Mouse (Mus musculus) limb, embryonic 15.5 days (tissue): Measurements from ENCODE around the gene Cntn1. TPM values are rescaled to one million over a fixed set of nuclear protein-coding genes. Genes with fewer than 3 reads are reported as not detected.

ENCODE experiments used
- ATAC-seq: fragments of 200-750 bp; cut with Nextera tagmentation; 2 replicates; pipeline ENCODE4 v1.8.0; 2017; ENCODE audit warnings: low read depth, moderate TSS enrichment; ENCODE audit not compliant: insufficient number of reproducible peaks, low FRiP score, low TSS enrichment
- H3K27ac ChIP-seq: fragments of 300-500 bp; sonication (generic); 2 replicates; pipeline ENCODE4 v1.5.1; 2015; ENCODE audit warnings: moderate library complexity, mild to moderate bottlenecking, inconsistent platforms
- H3K27me3 ChIP-seq: fragments of 300-500 bp; sonication (generic); 2 replicates; pipeline ENCODE4 v1.6.1; 2015; ENCODE audit warnings: inconsistent platforms
- H3K36me3 ChIP-seq: fragments of 300-500 bp; sonication (generic); 2 replicates; pipeline ENCODE4 v1.6.1; 2015; ENCODE audit warnings: inconsistent platforms
- H3K4me1 ChIP-seq: fragments of 300-500 bp; sonication (generic); 2 replicates; pipeline ENCODE4 v1.6.1; 2015; ENCODE audit warnings: inconsistent platforms
- H3K4me2 ChIP-seq: fragments of 300-500 bp; sonication (generic); 2 replicates; pipeline ENCODE4 v1.6.1; 2015; ENCODE audit warnings: mild to moderate bottlenecking, inconsistent platforms
- H3K4me3 ChIP-seq: fragments of 300-500 bp; sonication (generic); 2 replicates; pipeline ENCODE4 v1.5.1; 2015; ENCODE audit warnings: mild to moderate bottlenecking, inconsistent platforms
- H3K9ac ChIP-seq: fragments of 300-500 bp; sonication (generic); 2 replicates; pipeline ENCODE4 v1.6.1; 2015; ENCODE audit warnings: inconsistent platforms
- H3K9me3 ChIP-seq: fragments of 300-500 bp; sonication (generic); 2 replicates; pipeline ENCODE4 v1.6.1; 2016; ENCODE audit warnings: inconsistent platforms
- WGBS: fragments of 180-500 bp; shearing (Covaris S2); methylation state at CpG from one replicate; pipeline ENCODE4 v1.1.7; 2015; 5-methylcytosine and 5-hydroxymethylcytosine counted together
- polyA plus RNA-seq: library from polyadenylated mRNA; unstranded; fragments of >200 nt; fragmentation: Nextera tagmentation; extraction: Ambion mirVana; gene quantifications from 2 replicates; pipeline ENCODE4 v1.2.1, GENCODE M21; 2015

Cntn1 gene
- 1.9 and 3.0 TPM in 2 replicates for polyA plus RNA-seq

DNA sequence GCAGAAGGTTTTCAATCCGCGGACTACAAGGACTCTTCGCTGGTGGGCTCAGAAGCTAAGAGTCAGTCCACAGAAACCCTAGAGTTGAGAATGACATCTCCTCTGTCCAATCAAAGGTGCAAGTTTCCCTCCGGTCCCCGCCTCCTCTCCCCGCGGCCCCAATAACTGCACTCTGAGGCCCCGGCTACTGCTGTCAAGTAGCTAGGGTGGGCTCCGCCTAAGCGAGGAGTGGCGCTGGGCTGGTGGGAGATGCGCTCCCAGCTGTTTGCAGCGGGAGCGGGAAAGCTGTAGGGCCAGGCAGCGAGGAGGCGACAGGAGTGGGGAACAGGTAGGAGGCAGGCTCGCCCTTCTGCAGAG, at the start of gene Cntn1:
Cntn1 (plus strand) TSS at position 170 of the 357 bp plus-strand sequence.
- peak; percentile 80; the same call in 1 of the 2 replicates for ATAC-seq
- H3K36me3 ChIP-seq: no peaks in the 10 kb centered on the region
- H3K9ac ChIP-seq: peak within 1 kb of the TSS; percentile 3; the same call in 1 of the 2 replicates
- peak within 1 kb of the TSS; percentile 49 for H3K4me3 ChIP-seq
- 0% methylated on average over 17 of the region's 17 CpGs for WGBS
- no peak within 1 kb of the TSS for H3K27ac ChIP-seq
- H3K9me3 ChIP-seq: no peaks in the 10 kb centered on the region
- H3K4me1 ChIP-seq: peaks cover 15% of the 10 kb centered on the region
- peak within 1 kb of the TSS; percentile 97 for H3K4me2 ChIP-seq
- H3K27me3 ChIP-seq: peaks cover 7% of the 10 kb centered on the region

DNA sequence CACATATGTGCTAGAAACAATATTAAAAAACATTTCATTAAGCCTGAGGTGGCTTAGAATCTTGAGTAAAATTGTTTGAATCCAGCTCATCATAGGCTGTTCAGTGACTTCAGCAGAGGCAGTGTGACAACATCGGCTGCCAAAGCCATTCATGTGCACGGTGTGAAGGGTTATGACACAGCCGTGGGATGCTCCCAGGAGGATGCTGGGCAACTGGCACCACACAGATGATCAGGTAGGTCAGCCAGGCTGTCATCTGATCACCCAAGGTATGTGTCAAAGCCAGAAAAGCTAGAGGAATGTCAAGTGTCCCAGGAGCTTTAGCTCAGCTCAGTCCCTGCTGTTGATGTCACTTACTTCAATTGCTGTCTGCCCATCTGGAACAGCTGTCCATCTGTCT, 49.5 kb upstream of the Cntn1 start:
- H3K4me3 ChIP-seq: no peak overlapping the region
- no peaks in the 10 kb centered on the region for H3K4me1 ChIP-seq
- H3K9me3 ChIP-seq: no peaks in the 10 kb centered on the region
- WGBS: 76% methylated on average over 3 of the region's 3 CpGs
- H3K27me3 ChIP-seq: no peaks in the 10 kb centered on the region
- no peak overlapping the region for H3K4me2 ChIP-seq
- no peak overlapping the region for H3K9ac ChIP-seq
- no peak for ATAC-seq
- no peak overlapping the region for H3K27ac ChIP-seq
- H3K36me3 ChIP-seq: no peaks in the 10 kb centered on the region

DNA sequence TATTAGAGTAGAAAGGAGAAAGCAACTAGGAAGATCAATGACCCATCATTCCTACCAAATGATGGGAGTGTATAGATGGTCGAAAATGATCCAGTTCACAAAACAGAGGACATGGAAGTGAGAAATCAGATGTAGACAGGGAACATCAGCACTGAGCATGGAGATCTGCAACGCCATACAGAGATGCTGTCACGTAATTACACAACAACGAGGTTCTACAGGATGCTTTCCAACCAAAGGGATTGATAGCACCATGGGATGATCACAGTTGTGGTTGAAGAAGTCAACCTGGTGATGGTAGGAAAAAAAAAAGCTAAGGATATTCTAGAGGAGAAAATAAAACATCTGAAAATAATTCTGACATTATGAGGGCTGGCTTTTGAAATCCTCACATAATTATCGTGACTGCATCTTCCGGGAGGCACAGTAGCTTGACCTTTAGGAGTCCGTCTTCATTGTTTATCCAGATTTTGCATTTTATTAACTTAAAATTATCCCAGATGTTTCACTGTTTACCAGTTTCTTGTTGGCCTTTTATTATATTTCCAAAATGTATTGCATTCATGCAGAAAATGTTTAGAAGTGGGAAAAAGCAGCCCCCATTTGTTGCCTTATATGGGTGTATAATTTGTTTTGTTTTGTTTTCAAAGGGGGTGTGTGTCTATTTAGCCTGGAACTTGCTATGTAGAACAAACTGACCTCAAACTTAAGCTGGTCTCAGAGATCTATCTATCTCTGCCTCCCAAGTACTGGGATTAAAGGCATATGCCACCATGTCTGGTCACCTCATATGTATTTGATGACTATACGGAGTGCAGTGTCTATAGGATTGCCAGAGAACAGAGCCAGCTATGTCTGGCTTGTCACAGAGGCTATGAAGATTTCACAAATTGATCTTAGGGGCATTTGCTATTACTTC, 38.5 kb upstream of the Cntn1 start:
- no peak overlapping the region for H3K4me2 ChIP-seq
- ATAC-seq: no peak
- no peak overlapping the region for H3K9ac ChIP-seq
- no peaks in the 10 kb centered on the region for H3K4me1 ChIP-seq
- H3K27ac ChIP-seq: no peak overlapping the region
- H3K36me3 ChIP-seq: no peaks in the 10 kb centered on the region
- 84% methylated on average over 8 of the region's 8 CpGs for WGBS
- H3K4me3 ChIP-seq: no peak overlapping the region
- no peaks in the 10 kb centered on the region for H3K9me3 ChIP-seq
- no peaks in the 10 kb centered on the region for H3K27me3 ChIP-seq

- 89% methylated on average over 1 of the region's 1 CpGs for WGBS
- ATAC-seq: no peak
Measured at GRCm38 (mm10) chr15:92034111-92034510, 16.9 kb upstream of the Cntn1 start.

DNA sequence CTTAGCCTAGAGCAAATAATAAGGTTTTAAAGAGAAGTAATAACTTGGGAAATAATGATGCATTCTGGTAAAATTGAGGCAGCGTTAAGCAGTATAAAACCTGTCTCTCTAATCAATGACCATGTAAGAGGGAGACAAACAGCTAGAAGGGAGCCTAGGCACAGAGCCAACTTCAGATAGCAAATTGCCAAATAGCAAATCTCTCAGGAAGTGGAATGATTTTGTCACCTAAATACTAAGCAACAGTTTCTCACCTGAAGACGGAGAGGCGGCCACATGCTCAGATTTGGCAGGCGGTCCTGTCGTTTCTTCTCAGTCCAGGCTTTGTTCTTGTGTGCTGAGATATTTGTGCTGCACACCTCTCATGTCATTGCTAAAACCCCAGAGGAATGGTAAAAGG, 8.4 kb upstream of the Cntn1 start:
- H3K27me3 ChIP-seq: no peaks in the 10 kb centered on the region
- no peaks in the 10 kb centered on the region for H3K9me3 ChIP-seq
- H3K27ac ChIP-seq: no peak overlapping the region
- H3K4me3 ChIP-seq: no peak overlapping the region
- ATAC-seq: no peak
- no peaks in the 10 kb centered on the region for H3K4me1 ChIP-seq
- 61% methylated on average over 5 of the region's 5 CpGs for WGBS
- no peak overlapping the region for H3K9ac ChIP-seq
- H3K36me3 ChIP-seq: no peaks in the 10 kb centered on the region
- no peak overlapping the region for H3K4me2 ChIP-seq

More at GRCm38 (mm10) chr15:92034111-92034510, 16.9 kb upstream of the Cntn1 start:
- H3K27ac ChIP-seq: no peak overlapping the region
- no peak overlapping the region for H3K9ac ChIP-seq
- no peaks in the 10 kb centered on the region for H3K36me3 ChIP-seq
- H3K27me3 ChIP-seq: no peaks in the 10 kb centered on the region
- H3K4me2 ChIP-seq: no peak overlapping the region
- no peaks in the 10 kb centered on the region for H3K9me3 ChIP-seq
- no peak overlapping the region for H3K4me3 ChIP-seq
- no peaks in the 10 kb centered on the region for H3K4me1 ChIP-seq

DNA sequence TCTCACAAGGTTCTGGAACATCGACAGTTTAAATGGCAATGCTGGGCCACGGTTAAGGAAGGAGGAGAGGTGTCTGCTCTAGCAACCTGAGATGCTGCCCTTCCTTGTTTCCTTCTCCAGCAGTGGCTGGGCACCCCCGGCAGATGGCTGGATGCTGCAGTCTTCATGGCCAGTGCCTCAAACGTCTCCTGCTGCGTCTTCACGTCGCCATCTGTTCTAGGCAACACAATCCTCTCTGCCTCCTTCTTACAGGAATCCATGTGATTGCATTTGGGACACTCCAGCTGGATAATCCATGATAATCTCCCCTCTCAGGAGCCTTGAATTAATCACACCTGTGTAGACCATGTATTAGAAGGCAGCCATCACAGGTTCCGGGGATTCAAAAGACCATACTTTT, 4.9 kb upstream of the Cntn1 start:
- Histone ChIP-seq H3K4me1 (peaks cover 4% of the 10 kb centered on the region), H3K4me3 (no peak overlapping the region), H3K27me3 (peaks cover under 1% of the 10 kb centered on the region), H3K9me3 (no peaks in the 10 kb centered on the region), H3K36me3 (no peaks in the 10 kb centered on the region), H3K4me2 (no peak overlapping the region), H3K27ac (no peak overlapping the region), H3K9ac (no peak overlapping the region)
- WGBS: 80% methylated on average over 8 of the region's 8 CpGs
- ATAC-seq: no peak

- 58% methylated on average over 4 of the region's 4 CpGs for WGBS
- no peak overlapping the region for H3K4me3 ChIP-seq
- no peak for ATAC-seq
- H3K27ac ChIP-seq: no peak overlapping the region
- no peak overlapping the region for H3K4me2 ChIP-seq
- peaks cover 7% of the 10 kb centered on the region for H3K27me3 ChIP-seq
- no peaks in the 10 kb centered on the region for H3K36me3 ChIP-seq
- peaks cover 15% of the 10 kb centered on the region for H3K4me1 ChIP-seq
- H3K9me3 ChIP-seq: no peaks in the 10 kb centered on the region
- no peak overlapping the region for H3K9ac ChIP-seq
Measured at GRCm38 (mm10) chr15:92048031-92048430, 2.9 kb upstream of the Cntn1 start.

- peaks cover 15% of the 10 kb centered on the region for H3K4me1 ChIP-seq
- H3K27ac ChIP-seq: no peak overlapping the region
- 88% methylated on average over 4 of the region's 4 CpGs for WGBS
- no peak overlapping the region for H3K4me3 ChIP-seq
- H3K4me2 ChIP-seq: no peak overlapping the region
- H3K27me3 ChIP-seq: peaks cover 7% of the 10 kb centered on the region
- H3K9me3 ChIP-seq: no peaks in the 10 kb centered on the region
- H3K9ac ChIP-seq: no peak overlapping the region
- no peaks in the 10 kb centered on the region for H3K36me3 ChIP-seq
- no peak for ATAC-seq
Measured at GRCm38 (mm10) chr15:92048531-92048930, 2.4 kb upstream of the Cntn1 start.

DNA sequence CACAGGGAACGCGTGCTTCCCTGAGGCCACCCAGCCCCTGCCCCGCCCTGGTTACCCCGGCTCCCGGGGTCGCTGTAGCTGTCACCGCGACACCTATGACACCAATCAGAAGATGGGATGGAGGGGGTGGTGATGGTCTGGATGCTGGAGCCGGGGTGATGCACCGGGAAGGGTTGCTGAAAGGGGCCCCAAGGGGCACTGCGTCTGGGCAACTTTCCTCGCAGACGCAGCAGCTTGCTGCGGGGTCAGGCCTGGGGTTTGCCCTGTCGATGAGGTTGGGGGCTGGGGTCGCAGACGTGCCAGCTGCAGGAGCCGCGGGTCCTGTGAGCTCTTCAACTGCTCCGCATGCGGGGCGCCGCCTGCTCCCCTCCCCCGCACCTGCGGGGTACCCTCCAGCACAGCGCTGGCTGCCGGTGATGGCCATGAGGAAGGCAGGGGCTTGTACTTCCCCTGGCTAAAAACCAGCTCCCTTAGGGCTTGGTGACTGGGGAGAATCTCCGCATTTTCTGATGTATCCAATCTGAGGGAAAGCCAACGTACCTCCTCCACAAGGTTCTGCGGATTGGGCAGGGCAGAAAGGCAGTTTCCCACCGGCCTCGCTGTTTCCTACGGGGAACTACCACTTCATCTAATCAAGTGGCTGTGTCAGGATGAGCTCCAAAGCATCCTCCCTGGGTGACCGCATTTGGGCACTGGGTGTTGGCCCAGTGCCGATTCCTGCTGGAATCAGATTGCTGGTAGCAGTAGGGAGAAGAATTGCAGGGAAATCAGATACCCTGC, 578 bp downstream of the Cntn1 start:
- Histone ChIP-seq H3K9ac (peak overlapping the region; percentile 3; the same call in 1 of the 2 replicates), H3K9me3 (no peaks in the 10 kb centered on the region), H3K4me2 (peak overlapping the region; percentile 97)

DNA sequence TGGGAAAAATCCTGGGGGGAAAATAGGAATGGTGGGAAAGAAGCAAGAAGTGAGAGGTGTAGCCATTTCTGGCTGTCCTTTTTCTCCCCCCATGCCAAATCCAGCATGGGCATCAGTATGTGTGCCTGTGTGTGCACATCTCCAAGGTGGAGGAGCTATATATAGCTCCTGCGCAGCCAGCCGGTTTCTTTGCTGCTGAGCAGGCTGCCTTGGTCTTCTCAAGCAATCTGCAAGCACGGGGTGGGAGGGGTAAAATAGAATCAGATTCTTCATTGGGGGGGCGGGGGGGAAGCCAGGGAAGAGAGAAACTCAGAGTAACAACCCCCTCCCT, 1.1 kb downstream of the Cntn1 start:
- Histone ChIP-seq H3K4me1 (peaks cover 15% of the 10 kb centered on the region), H3K27me3 (peaks cover 7% of the 10 kb centered on the region), H3K9ac (no peak overlapping the region), H3K4me2 (peak overlapping the region; percentile 97), H3K27ac (no peak overlapping the region), H3K9me3 (no peaks in the 10 kb centered on the region), H3K4me3 (peak overlapping the region; percentile 49), H3K36me3 (no peaks in the 10 kb centered on the region)
- WGBS: 26% methylated on average over 4 of the region's 4 CpGs
- ATAC-seq: no peak

More for the DNA sequence above, 578 bp downstream of the Cntn1 start:
- Histone ChIP-seq H3K4me3 (peak overlapping the region; percentile 49), H3K27me3 (peaks cover 7% of the 10 kb centered on the region), H3K4me1 (peaks cover 15% of the 10 kb centered on the region), H3K27ac (no peak overlapping the region), H3K36me3 (no peaks in the 10 kb centered on the region)
- ATAC-seq: 0 out of 2 replicates have a peak, but pooled peaks have one; percentile 35
- under 1% methylated on average over 35 of the region's 35 CpGs for WGBS

DNA sequence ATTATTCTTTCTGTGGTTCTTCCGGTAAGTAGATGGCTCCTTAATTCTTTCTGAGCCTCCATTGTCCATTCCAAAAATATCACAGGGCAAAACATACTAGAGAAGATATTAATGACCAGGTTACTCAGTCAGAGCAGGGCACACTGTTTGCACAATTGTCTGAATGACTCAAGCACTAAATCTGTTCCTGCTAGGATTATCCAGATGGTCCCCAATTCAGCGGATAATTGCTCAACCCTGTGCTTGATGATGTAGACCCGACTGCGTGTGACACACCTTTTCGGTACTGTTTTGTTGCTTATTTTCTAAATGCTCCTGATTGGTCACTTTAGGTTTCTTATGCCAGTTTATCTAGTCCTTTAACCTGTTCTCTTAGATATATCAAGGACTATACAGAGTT, 6.6 kb downstream of the Cntn1 start:
- no peak overlapping the region for H3K9ac ChIP-seq
- no peaks in the 10 kb centered on the region for H3K36me3 ChIP-seq

GRCm38 (mm10) chr15:92060986-92061385, 10.0 kb downstream of the Cntn1 start:
- Histone ChIP-seq H3K9me3 (no peaks in the 10 kb centered on the region), H3K9ac (no peak overlapping the region), H3K27me3 (no peaks in the 10 kb centered on the region), H3K4me2 (no peak overlapping the region), H3K27ac (no peak overlapping the region), H3K4me3 (no peak overlapping the region), H3K36me3 (no peaks in the 10 kb centered on the region), H3K4me1 (no peaks in the 10 kb centered on the region)
- 53% methylated on average over 3 of the region's 3 CpGs for WGBS
- no peak for ATAC-seq

More for the DNA sequence above, 6.6 kb downstream of the Cntn1 start:
- no peaks in the 10 kb centered on the region for H3K4me1 ChIP-seq
- H3K4me3 ChIP-seq: no peak overlapping the region
- H3K9me3 ChIP-seq: no peaks in the 10 kb centered on the region
- no peaks in the 10 kb centered on the region for H3K27me3 ChIP-seq
- ATAC-seq: no peak
- H3K4me2 ChIP-seq: no peak overlapping the region
- H3K27ac ChIP-seq: no peak overlapping the region
- 92% methylated on average over 5 of the region's 5 CpGs for WGBS
